Mouse (Mus musculus) CH12.LX (cell line): Measurements from ENCODE around the gene Hdac4. TPM values are rescaled to one million over a fixed set of nuclear protein-coding genes. Genes with fewer than 3 reads are reported as not detected.

Experiments used
- DNase-seq: peaks from one replicate; pipeline ENCODE4 v3.0.0-alpha.2; 2013; ENCODE audit errors: extremely low read depth
- H3K27ac ChIP-seq: 2 replicates; pipeline ENCODE4 v1.5.1; 2012; ENCODE audit warnings: low read depth, mild to moderate bottlenecking, control low read depth, moderate library complexity; ENCODE audit not compliant: insufficient read depth
- H3K27me3 ChIP-seq: replicated peaks from 2 replicates; pipeline ENCODE3; 2012; ENCODE audit warnings: inconsistent platforms
- H3K36me3 ChIP-seq, 2 experiments: replicated peaks in 1 of 2; 2 replicates each; pipeline versions ENCODE3 to v1.6.1; 2012; ENCODE audit warnings: inconsistent platforms in 1 of 2, low read length in 1 of 2, mild to moderate bottlenecking in 1 of 2, mixed read lengths in 1 of 2, moderate library complexity in 1 of 2; ENCODE audit not compliant: control insufficient read depth in 1 of 2, insufficient read depth in 1 of 2
- H3K4me1 ChIP-seq, 2 experiments: 2 replicates each; pipeline ENCODE4 v1.6.1; 2012; ENCODE audit warnings: inconsistent platforms in 1 of 2, moderate library complexity in 1 of 2; ENCODE audit not compliant: insufficient read depth in 2 of 2, control insufficient read depth in 1 of 2
- H3K4me2 ChIP-seq: 2 replicates; pipeline ENCODE4 v1.6.1; 2012; ENCODE audit warnings: low read depth, mild to moderate bottlenecking, control low read depth; ENCODE audit not compliant: poor library complexity, insufficient read depth, severe bottlenecking
- H3K4me3 ChIP-seq, 3 experiments: fragments of 150-350 bp in 1 of 3; sonication (generic) in 1 of 3; replicated peaks in 1 of 3; 2 replicates each; pipeline versions ENCODE3 to v1.5.1; 2011 to 2012; ENCODE audit warnings: low read depth in 2 of 3, low read length in 2 of 3, mild to moderate bottlenecking in 2 of 3, moderate library complexity in 2 of 3, control low read depth in 1 of 3, improper control_type of control experiment in 1 of 3, inconsistent platforms in 1 of 3, mixed read lengths in 1 of 3; ENCODE audit not compliant: poor library complexity in 1 of 3
- H3K79me2 ChIP-seq: replicated peaks from 2 replicates; pipeline ENCODE4 v1.6.1; 2012; ENCODE audit warnings: mild to moderate bottlenecking, moderate library complexity; ENCODE audit not compliant: control insufficient read depth, poor library complexity, insufficient read depth, severe bottlenecking; ENCODE audit errors: extremely low read depth
- H3K9ac ChIP-seq: 2 replicates; pipeline ENCODE4 v1.6.1; 2012; ENCODE audit warnings: low read depth, mild to moderate bottlenecking, control low read depth, moderate library complexity; ENCODE audit not compliant: insufficient read depth
- H3K9me3 ChIP-seq: replicated peaks from 2 replicates; pipeline ENCODE3; 2012; ENCODE audit warnings: low read length, inconsistent platforms, mixed read lengths
- BHLHE40 ChIP-seq: IDR thresholded peaks from 2 replicates; pipeline ENCODE4 v1.6.1; 2011; ENCODE audit warnings: mild to moderate bottlenecking, low read depth, low read length, improper control_type of control experiment
- ELF1 ChIP-seq: IDR thresholded peaks from 2 replicates; pipeline ENCODE4 v1.6.1; 2014; ENCODE audit warnings: low read depth, mild to moderate bottlenecking, inconsistent platforms, low read length, improper control_type of control experiment
- ETS1 ChIP-seq: conservative IDR thresholded peaks from 2 replicates; pipeline ENCODE4 v1.6.1; 2012; ENCODE audit warnings: low read depth, mild to moderate bottlenecking, inconsistent platforms, low read length, improper control_type of control experiment, moderate library complexity
- GABPA ChIP-seq: IDR thresholded peaks from 2 replicates; pipeline ENCODE4 v1.6.1; 2012; ENCODE audit warnings: low read depth, low read length, improper control_type of control experiment, inconsistent platforms; ENCODE audit not compliant: insufficient replicate concordance
- IRF4 ChIP-seq: IDR thresholded peaks from 2 replicates; pipeline ENCODE4 v1.6.1; 2014; ENCODE audit warnings: low read depth, mild to moderate bottlenecking, inconsistent platforms, low read length, improper control_type of control experiment
- JUN ChIP-seq: IDR thresholded peaks from 2 replicates; pipeline ENCODE4 v1.6.1; 2011; ENCODE audit warnings: low read depth, mild to moderate bottlenecking, low read length, improper control_type of control experiment, moderate library complexity; ENCODE audit not compliant: insufficient read depth
- KAT2A ChIP-seq: IDR thresholded peaks from 2 replicates; pipeline ENCODE4 v1.6.1; 2012; ENCODE audit warnings: low read length, improper control_type of control experiment, inconsistent platforms; ENCODE audit not compliant: insufficient replicate concordance
- MXI1 ChIP-seq: IDR thresholded peaks from 2 replicates; pipeline ENCODE4 v1.6.1; 2011; ENCODE audit warnings: mild to moderate bottlenecking, low read depth, low read length, improper control_type of control experiment
- MYC ChIP-seq: IDR thresholded peaks from 2 replicates; pipeline ENCODE4 v1.6.1; 2011; ENCODE audit warnings: low read depth, mild to moderate bottlenecking, improper control_type of control experiment, low read length
- NRF1 ChIP-seq: IDR thresholded peaks from 2 replicates; pipeline ENCODE4 v1.6.1; 2014; ENCODE audit warnings: low read depth, mild to moderate bottlenecking, inconsistent platforms, low read length, improper control_type of control experiment, moderate library complexity
- POLR2A ChIP-seq: IDR thresholded peaks from 2 replicates; pipeline ENCODE4 v1.6.1; 2011; ENCODE audit warnings: low read depth, mild to moderate bottlenecking, improper control_type of control experiment, low read length
- POLR2AphosphoS2 ChIP-seq: IDR thresholded peaks from 2 replicates; pipeline ENCODE4 v1.6.1; 2011; ENCODE audit warnings: low read depth, low read length, improper control_type of control experiment
- RAD21 ChIP-seq: IDR thresholded peaks from 2 replicates; pipeline ENCODE4 v1.6.1; 2011; ENCODE audit warnings: low read depth, mild to moderate bottlenecking, low read length, improper control_type of control experiment, moderate library complexity
- SIN3A ChIP-seq: IDR thresholded peaks from 2 replicates; pipeline ENCODE4 v1.6.1; 2012; ENCODE audit warnings: low read length, improper control_type of control experiment, inconsistent platforms
- TBP ChIP-seq: conservative IDR thresholded peaks from 2 replicates; pipeline ENCODE4 v1.6.1; 2011; ENCODE audit warnings: low read depth, low read length, improper control_type of control experiment
- TCF12 ChIP-seq: IDR thresholded peaks from 2 replicates; pipeline ENCODE4 v1.6.1; 2014; ENCODE audit warnings: low read depth, mild to moderate bottlenecking, inconsistent platforms, low read length, improper control_type of control experiment
- UBTF ChIP-seq: IDR thresholded peaks from 2 replicates; pipeline ENCODE4 v1.6.1; 2012; ENCODE audit warnings: low read depth, mild to moderate bottlenecking, inconsistent platforms, low read length, improper control_type of control experiment, moderate library complexity
- ZC3H11A ChIP-seq: IDR thresholded peaks from 2 replicates; pipeline ENCODE4 v1.6.1; 2012; ENCODE audit warnings: low read depth, mild to moderate bottlenecking, inconsistent platforms, low read length, improper control_type of control experiment
- ZNF384 ChIP-seq: IDR thresholded peaks from 2 replicates; pipeline ENCODE4 v1.6.1; 2012; ENCODE audit warnings: low read depth, low read length, improper control_type of control experiment, inconsistent platforms
- dilution Hi-C: fragments of 300-500 bp; cut with MboI; formaldehyde crosslinking; loops from 2 replicates; pipeline ENCODE4 v1.14.3; 2020; ENCODE audit warnings: low sequenced_read_pairs; ENCODE audit not compliant: extremely low pct_unique_long_range_greater_than_20kb, extremely low pct_ligation_motif_present
- in situ Hi-C: fragments of 300-500 bp; cut with MboI; formaldehyde crosslinking; loops from 3 replicates; pipeline ENCODE4 v1.14.3; 2019; ENCODE audit warnings: low sequenced_read_pairs, low pct_ligation_motif_present, low pct_unique_long_range_greater_than_20kb, mixed read lengths
- polyA plus RNA-seq: library from polyadenylated mRNA; unstranded; fragments of >175 nt; gene quantifications from 2 replicates; pipeline ENCODE4 v1.2.1, GENCODE M21; 2012; ENCODE audit warnings: low read depth; ENCODE audit not compliant: insufficient read length
- total RNA-seq, 2 experiments: library from RNA; depleted of rRNA; stranded (reverse); fragments of 300-350 nt in 1 of 2; fragments of >200 nt in 1 of 2; gene quantifications; 2 replicates each; pipeline ENCODE4 v1.2.3; 2012 to 2014

The Hdac4 gene
- total and polyA plus RNA-seq, 3 experiments = 2.4 to 6.3 (median 4.3) TPM

DNA sequence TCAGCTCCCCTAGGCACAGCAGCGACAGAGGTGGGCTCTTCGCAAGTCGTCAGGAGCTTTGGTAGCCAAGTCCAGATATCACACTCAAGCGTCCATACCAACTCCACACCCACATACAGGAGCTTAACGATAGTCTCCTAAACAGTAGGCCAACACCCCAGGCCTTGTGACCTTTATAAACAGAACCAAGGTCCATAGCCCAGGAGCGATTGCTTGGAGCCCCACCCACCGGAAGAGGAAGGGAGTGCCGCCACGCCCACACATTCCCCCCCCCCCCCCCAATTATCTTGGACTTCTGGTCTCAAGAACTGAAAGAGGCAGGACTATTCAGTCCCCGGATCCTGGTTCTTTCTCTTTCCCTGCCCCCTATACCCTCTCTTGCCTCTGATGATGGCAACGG is 301.9 kb downstream of the Hdac4 start:
- DNase-seq = no peak
- TF ChIP-seq SIN3A (no peak), JUN (no peak), MYC (no peak), IRF4 (no peak), ELF1 (no peak), BHLHE40 (no peak)
- Histone ChIP-seq H3K27me3 (peaks cover 53% of the 10 kb centered on the region), H3K4me3 (no peak overlapping the region), H3K79me2 (no peaks in the 10 kb centered on the region), H3K9me3 (peaks cover 7% of the 10 kb centered on the region), H3K4me2 (no peak overlapping the region), H3K36me3 (no peaks in the 10 kb centered on the region), H3K4me1 (no peaks in the 10 kb centered on the region), H3K9ac (no peak overlapping the region), H3K27ac (no peak overlapping the region)
- in situ Hi-C loops (no loop called here), dilution Hi-C loops (no loop called here)

DNA sequence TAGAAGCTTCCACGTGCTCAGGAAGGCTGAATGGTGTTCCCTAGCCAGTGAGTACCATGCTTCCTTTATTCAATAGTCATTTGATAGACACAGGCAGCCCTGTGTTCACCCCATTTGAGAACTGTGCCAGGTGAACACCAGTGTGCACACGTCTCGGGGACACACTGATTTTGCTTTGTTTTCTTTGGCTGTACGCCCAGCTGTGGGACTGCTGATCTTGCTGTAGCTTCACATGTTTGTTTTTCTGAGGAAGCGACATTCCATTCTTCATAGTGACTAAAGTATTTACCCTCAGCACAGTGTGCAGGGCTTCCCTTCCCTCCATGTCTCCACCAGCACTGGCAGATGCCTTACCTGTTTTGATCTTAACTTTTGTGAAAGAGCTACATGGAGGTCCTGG is 312.4 kb downstream of the Hdac4 start:
- Histone ChIP-seq H3K79me2 (no peaks in the 10 kb centered on the region), H3K9ac (no peak overlapping the region), H3K4me1 (0 out of 4 replicates have a peak, but pooled peaks cover 0 to 2% of the 10 kb centered on the region in 2 experiments), H3K36me3 (no peaks in the 10 kb centered on the region), H3K9me3 (peaks cover 7% of the 10 kb centered on the region), H3K4me3 (no peak overlapping the region), H3K27me3 (peaks cover 66% of the 10 kb centered on the region), H3K4me2 (no peak overlapping the region), H3K27ac (no peak overlapping the region)
- DNase-seq = no peak
- TF ChIP-seq POLR2AphosphoS2 (no peak), POLR2A (no peak), NRF1 (no peak), JUN (no peak), ZC3H11A (no peak), ZNF384 (no peak), RAD21 (no peak), TBP (no peak)
- dilution Hi-C loops (no loop called here), in situ Hi-C loops (no loop called here)

DNA sequence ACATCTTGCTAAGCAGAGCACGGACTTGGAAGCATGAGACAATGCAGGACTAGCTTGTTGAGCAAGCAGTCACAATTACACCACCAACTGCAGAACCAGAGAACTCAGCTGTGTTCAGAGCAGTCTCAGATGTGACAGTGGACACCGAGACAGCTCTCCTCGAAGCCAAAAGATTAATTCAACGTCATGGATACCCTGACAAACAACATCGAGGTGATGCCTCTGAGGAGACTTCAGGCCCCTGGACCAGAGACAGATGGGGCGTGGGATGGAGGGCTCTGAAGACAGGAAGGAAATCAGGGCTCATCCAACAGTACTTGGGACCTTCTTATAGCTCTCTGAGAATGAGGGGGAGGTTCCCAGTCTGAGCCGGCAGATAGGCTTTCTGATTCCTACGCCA is 314.6 kb downstream of the Hdac4 start:
- dilution Hi-C loops (no loop called here), in situ Hi-C loops (no loop called here)
- H3K4me2 ChIP-seq = no peak overlapping the region
- peaks cover 7% of the 10 kb centered on the region for H3K9me3 ChIP-seq
- peaks cover 67% of the 10 kb centered on the region for H3K27me3 ChIP-seq
- TF ChIP-seq ETS1 = no peak
- no peak for TF ChIP-seq MYC
- no peak for TF ChIP-seq MXI1
- no peak for TF ChIP-seq GABPA
- TF ChIP-seq ELF1 = no peak
- no peak for TF ChIP-seq TCF12
- TF ChIP-seq IRF4 = no peak
- no peak for TF ChIP-seq UBTF
- TF ChIP-seq KAT2A = no peak
- H3K4me3 ChIP-seq = no peak overlapping the region
- no peaks in the 10 kb centered on the region for H3K4me1 ChIP-seq
- no peaks in the 10 kb centered on the region for H3K79me2 ChIP-seq
- DNase-seq = no peak
- no peaks in the 10 kb centered on the region for H3K36me3 ChIP-seq
- H3K27ac ChIP-seq = no peak overlapping the region
- H3K9ac ChIP-seq = no peak overlapping the region
